Mouse (Mus musculus) cerebellum, postnatal 25 days (tissue): ENCODE results near the gene Il17rc.
A peak's percentile ranks its signal among the peaks of the same experiment; 100 is the strongest.

Experiments used
- DNase-seq, 2 experiments: peaks; one replicate each; pipeline ENCODE4 v3.0.0; 2021; ENCODE audit warnings: mixed read lengths in 2 of 2

The Il17rc gene

GRCm38 (mm10) chr6:113471297-113471936 is at the start of gene Il17rc:
Il17rc (plus strand) TSS chr6:113471427.
- peak in 1 of 2 experiments; percentile 43 for DNase-seq

- DNase-seq = no peak
These were observed 48.2 kb upstream of the Il17rc start for GRCm38 (mm10) chr6:113423000-113423399.

- DNase-seq = peak in 1 of 2 experiments; percentile 30
These were observed 47.0 kb upstream of the Il17rc start for GRCm38 (mm10) chr6:113424187-113424586.

GRCm38 (mm10) chr6:113426696-113427095 is 44.5 kb upstream of the Il17rc start:
- DNase-seq = no peak

- DNase-seq = peak in 1 of 2 experiments; percentile 39
These were observed 43.8 kb upstream of the Il17rc start for GRCm38 (mm10) chr6:113427397-113427796.

- DNase-seq = no peak
These were observed 43.2 kb upstream of the Il17rc start for GRCm38 (mm10) chr6:113428006-113428405.

- DNase-seq = no peak
These were observed 41.3 kb upstream of the Il17rc start for GRCm38 (mm10) chr6:113429965-113430364.

GRCm38 (mm10) chr6:113430846-113431245 is 40.4 kb upstream of the Il17rc start:
- DNase-seq = no peak

- no peak for DNase-seq
These were observed 39.4 kb upstream of the Il17rc start for GRCm38 (mm10) chr6:113431801-113432200.

- DNase-seq = no peak
These were observed 37.6 kb upstream of the Il17rc start for GRCm38 (mm10) chr6:113433661-113434060.

- DNase-seq = no peak
These were observed 36.5 kb upstream of the Il17rc start for GRCm38 (mm10) chr6:113434691-113435090.

GRCm38 (mm10) chr6:113435664-113436205 is 35.5 kb upstream of the Il17rc start, which contains the start of gene Cidec:
Cidec (minus strand) TSS chr6:113435760.
- no peak for DNase-seq

- no peak for DNase-seq
These were observed 34.1 kb upstream of the Il17rc start for GRCm38 (mm10) chr6:113437135-113437534.

GRCm38 (mm10) chr6:113438721-113439430 is 32.4 kb upstream of the Il17rc start:
- DNase-seq = no peak

- no peak for DNase-seq
These were observed 30.5 kb upstream of the Il17rc start for GRCm38 (mm10) chr6:113440686-113441085.

- peak; percentile 79 to 89 for DNase-seq
These were observed 30.0 kb upstream of the Il17rc start for GRCm38 (mm10) chr6:113441147-113441680.

- no peak for DNase-seq
These were observed 29.2 kb upstream of the Il17rc start for GRCm38 (mm10) chr6:113442087-113442441.

- DNase-seq = peak; percentile 91 to 92
These were observed 28.7 kb upstream of the Il17rc start, which contains the start of gene Jagn1 for GRCm38 (mm10) chr6:113442442-113443090. Jagn1 (plus strand) TSS chr6:113442569.

GRCm38 (mm10) chr6:113443091-113443490 is 28.1 kb upstream of the Il17rc start:
- no peak for DNase-seq

- DNase-seq = no peak
These were observed 26.8 kb upstream of the Il17rc start for GRCm38 (mm10) chr6:113444207-113444965.

- peak in 1 of 2 experiments; percentile 40 for DNase-seq
These were observed 23.6 kb upstream of the Il17rc start for GRCm38 (mm10) chr6:113447639-113448038.

GRCm38 (mm10) chr6:113451839-113452238 is 19.4 kb upstream of the Il17rc start:
- DNase-seq = no peak
